Mouse (Mus musculus): Measurements from ENCODE around the gene Cyp19a1. TPM values are rescaled to one million over a fixed set of nuclear protein-coding genes. Genes with fewer than 3 reads are reported as not detected.

Gene Cyp19a1
- polyA plus RNA-seq, 1 experiment from 2014 or later: not detected

DNA sequence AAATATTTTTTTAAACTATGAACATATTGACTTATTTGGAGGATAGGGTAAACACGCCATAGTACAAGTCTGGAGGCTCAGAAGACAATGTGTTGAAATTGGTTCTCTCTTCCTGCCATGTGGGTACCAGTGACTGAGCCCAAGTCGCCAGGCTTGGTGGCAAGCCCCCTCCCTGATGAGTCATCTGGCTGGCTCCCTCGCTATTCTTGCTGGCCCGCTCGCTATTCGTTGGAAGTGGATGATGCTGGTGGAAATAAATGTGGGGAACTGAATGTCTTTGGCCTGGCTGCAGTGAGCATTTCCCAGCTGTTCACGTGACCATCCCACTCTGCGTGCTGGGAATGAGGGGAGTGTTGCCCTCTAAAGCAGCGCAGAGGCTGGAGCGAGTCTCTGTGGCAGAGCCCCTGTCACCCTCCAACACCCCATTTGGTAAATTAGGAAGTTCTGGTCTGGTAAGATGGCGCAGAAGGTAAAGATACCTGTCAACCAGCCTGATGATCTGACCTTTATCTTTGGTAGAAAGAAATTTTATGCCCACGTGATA, 11.2 kb upstream of the Cyp19a1 start:
- no peak overlapping the region for H3K9ac ChIP-seq (ENCODE audit: low read depth, low read length)
- 76% methylated on average over 12 of the region's 12 CpGs for WGBS (ENCODE audit: insufficient replicate concordance)
- H3K4me2 ChIP-seq: no peak overlapping the region
- no peaks in the 10 kb centered on the region for H3K9me3 ChIP-seq (replicated peaks; ENCODE audit: control insufficient read depth, low read length)
- H3K36me3 ChIP-seq (ENCODE audit: control insufficient read depth, insufficient read depth, low read length): no peaks in the 10 kb centered on the region
- no peak for ATAC-seq (replicated peaks; ENCODE audit: insufficient number of reproducible peaks, low FRiP score, low TSS enrichment)
- no peak overlapping the region for H3K4me3 ChIP-seq (ENCODE audit: low read depth, low read length)
- H3K4me1 ChIP-seq (ENCODE audit: control insufficient read depth, insufficient read depth, low read length): no peaks in the 10 kb centered on the region
- no peak overlapping the region for H3K27ac ChIP-seq (ENCODE audit: low read depth, low read length)
- peaks cover 4% of the 10 kb centered on the region; the same call in 1 of the 2 replicates for H3K27me3 ChIP-seq (ENCODE audit: control insufficient read depth, insufficient read depth, low read length)

DNA sequence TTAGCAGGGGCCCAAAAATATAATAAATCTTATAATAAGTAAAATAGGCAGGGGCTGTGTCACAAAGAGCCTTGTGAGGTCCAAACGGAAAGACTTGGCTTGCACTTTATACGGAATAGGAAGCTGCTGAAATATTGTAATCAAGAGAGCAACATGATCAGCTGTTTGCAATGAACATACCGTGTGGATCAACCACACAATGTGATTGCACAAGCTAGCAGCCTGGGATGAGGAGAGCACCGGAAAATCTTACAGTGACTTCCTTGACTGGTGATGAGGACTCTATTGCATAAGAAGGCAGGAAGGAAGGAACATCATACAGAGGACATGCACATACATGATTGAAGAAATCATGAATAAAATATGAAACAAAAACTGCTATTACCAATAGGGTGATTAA, 7.4 kb upstream of the Cyp19a1 start:
- Histone ChIP-seq H3K4me3 (ENCODE audit: low read depth, low read length) (no peak overlapping the region), H3K9ac (ENCODE audit: low read depth, low read length) (no peak overlapping the region), H3K4me1 (ENCODE audit: control insufficient read depth, insufficient read depth, low read length) (no peaks in the 10 kb centered on the region), H3K27ac (ENCODE audit: low read depth, low read length) (no peak overlapping the region), H3K36me3 (ENCODE audit: control insufficient read depth, insufficient read depth, low read length) (no peaks in the 10 kb centered on the region), H3K9me3 (replicated peaks; ENCODE audit: control insufficient read depth, low read length) (no peaks in the 10 kb centered on the region), H3K4me2 (no peak overlapping the region), H3K27me3 (ENCODE audit: control insufficient read depth, insufficient read depth, low read length) (no peaks in the 10 kb centered on the region)
- 84% methylated on average over 4 of the region's 4 CpGs for WGBS (ENCODE audit: insufficient replicate concordance)
- no peak for ATAC-seq (replicated peaks; ENCODE audit: insufficient number of reproducible peaks, low FRiP score, low TSS enrichment)

DNA sequence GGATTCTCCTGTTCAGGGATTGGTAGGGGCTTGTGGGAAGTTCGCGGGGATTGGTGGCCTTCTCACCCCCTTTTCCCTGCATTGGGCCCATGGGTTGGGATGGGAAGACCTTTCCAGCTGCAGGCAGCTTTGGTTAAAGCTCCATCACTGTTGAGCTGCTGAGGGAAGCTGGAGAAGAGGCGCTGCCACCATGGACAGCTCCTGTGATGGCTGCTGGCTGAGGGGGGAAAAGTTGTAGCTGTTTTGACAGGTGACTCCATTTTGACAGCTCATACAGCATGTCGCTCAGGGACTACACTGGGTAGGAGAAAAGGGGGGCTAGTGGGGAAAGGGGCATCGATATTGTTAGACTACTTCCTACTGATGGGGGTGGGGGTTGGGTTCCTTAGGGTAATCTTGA, 3.0 kb upstream of the Cyp19a1 start:
- no peaks in the 10 kb centered on the region for H3K27me3 ChIP-seq (ENCODE audit: control insufficient read depth, insufficient read depth, low read length)
- H3K36me3 ChIP-seq (ENCODE audit: control insufficient read depth, insufficient read depth, low read length): no peaks in the 10 kb centered on the region
- no peaks in the 10 kb centered on the region for H3K4me1 ChIP-seq (ENCODE audit: control insufficient read depth, insufficient read depth, low read length)
- 44% methylated on average over 5 of the region's 5 CpGs for WGBS (ENCODE audit: insufficient replicate concordance)
- no peak overlapping the region for H3K4me3 ChIP-seq (ENCODE audit: low read depth, low read length)
- no peak for ATAC-seq (replicated peaks; ENCODE audit: insufficient number of reproducible peaks, low FRiP score, low TSS enrichment)
- no peak overlapping the region for H3K9ac ChIP-seq (ENCODE audit: low read depth, low read length)
- no peak overlapping the region for H3K27ac ChIP-seq (ENCODE audit: low read depth, low read length)
- no peak overlapping the region for H3K4me2 ChIP-seq
- H3K9me3 ChIP-seq (replicated peaks; ENCODE audit: control insufficient read depth, low read length): no peaks in the 10 kb centered on the region

DNA sequence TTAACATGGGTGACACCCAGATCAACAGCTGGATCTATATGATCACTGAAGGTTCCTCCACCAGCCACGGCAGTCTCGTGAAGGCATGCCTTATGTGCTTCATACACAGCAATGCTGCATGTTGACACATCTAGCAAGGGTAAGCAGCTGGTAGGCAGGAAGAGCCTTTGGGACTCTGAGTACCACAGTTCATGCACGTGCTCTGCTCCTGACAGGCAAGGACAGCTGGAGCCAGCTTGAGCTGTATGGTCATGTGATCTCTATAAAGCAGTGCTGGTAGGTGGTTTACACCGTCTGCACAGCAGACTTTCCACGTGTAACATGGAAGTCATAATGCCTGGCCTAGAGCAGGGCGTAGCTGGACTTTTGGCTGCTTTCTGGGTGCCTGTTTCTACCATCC, 2.1 kb upstream of the Cyp19a1 start:
- ATAC-seq (replicated peaks; ENCODE audit: insufficient number of reproducible peaks, low FRiP score, low TSS enrichment): no peak
- Histone ChIP-seq H3K9me3 (replicated peaks; ENCODE audit: control insufficient read depth, low read length) (no peaks in the 10 kb centered on the region), H3K27ac (ENCODE audit: low read depth, low read length) (no peak overlapping the region), H3K9ac (ENCODE audit: low read depth, low read length) (no peak overlapping the region), H3K27me3 (ENCODE audit: control insufficient read depth, insufficient read depth, low read length) (no peaks in the 10 kb centered on the region), H3K4me3 (ENCODE audit: low read depth, low read length) (no peak overlapping the region), H3K4me1 (ENCODE audit: control insufficient read depth, insufficient read depth, low read length) (no peaks in the 10 kb centered on the region), H3K4me2 (no peak overlapping the region), H3K36me3 (ENCODE audit: control insufficient read depth, insufficient read depth, low read length) (no peaks in the 10 kb centered on the region)
- WGBS (ENCODE audit: insufficient replicate concordance): 74% methylated on average over 6 of the region's 6 CpGs

DNA sequence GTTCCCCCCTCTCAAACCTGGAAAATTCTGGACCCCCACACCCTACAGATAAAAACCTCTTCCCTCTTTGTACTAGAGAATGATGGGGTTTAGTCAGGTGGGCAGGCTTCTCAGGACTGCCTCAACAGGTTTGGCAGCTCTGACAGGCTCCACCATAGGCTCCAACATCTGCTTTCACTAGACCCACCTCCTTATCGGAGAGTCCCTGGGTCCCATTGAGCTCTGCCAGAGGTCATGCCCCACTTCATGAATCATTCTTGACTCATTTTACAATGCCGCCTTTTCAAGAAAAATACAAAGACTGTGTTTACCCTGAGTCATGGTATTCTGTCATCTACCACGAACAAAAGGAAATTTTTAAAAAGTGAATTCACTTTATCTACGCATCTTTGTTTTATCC, 3.2 kb downstream of the Cyp19a1 start:
- 76% methylated on average over 4 of the region's 4 CpGs for WGBS (ENCODE audit: insufficient replicate concordance)
- H3K4me2 ChIP-seq: no peak overlapping the region
- no peak for ATAC-seq (replicated peaks; ENCODE audit: insufficient number of reproducible peaks, low FRiP score, low TSS enrichment)

DNA sequence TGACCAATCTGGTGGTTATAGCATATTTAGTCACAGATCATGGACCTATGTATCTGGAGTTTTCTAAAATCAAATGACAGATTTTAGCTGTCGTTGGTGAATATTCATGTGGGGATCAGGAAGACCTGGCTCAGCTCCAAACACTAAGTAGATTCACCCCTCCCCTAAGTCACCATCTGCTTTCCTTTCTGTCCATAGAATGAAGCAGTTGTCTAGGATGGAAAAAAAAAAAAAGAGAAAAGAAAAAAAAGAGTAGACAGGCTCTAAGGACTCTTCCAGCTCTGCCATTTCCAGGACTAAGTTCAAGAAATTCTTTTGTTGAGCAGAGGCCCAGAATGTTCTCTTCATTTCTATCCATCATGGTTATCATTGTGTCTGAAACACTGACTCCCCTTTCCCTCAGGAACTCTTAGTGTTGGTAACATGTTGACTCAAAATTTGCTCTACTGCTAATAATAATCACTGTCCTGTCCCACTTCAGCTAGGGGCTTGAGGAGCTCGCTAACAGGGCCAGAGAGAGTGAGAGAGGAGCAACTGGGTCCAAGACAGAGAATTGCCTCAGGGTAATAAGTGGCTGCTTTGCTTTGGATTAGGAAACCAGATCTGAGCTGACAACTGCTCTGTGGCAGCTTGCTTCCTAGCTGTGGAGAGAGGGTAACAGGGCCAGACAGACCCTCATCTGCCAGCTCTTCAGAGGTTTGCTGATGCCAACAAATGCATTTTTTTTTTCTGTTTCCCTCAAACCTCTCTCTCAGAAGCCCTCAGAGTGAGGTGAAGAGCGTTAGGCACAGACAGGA, 22.8 kb downstream of the Cyp19a1 start:
- Histone ChIP-seq H3K9me3 (replicated peaks; ENCODE audit: control insufficient read depth, low read length) (no peaks in the 10 kb centered on the region), H3K9ac (ENCODE audit: low read depth, low read length) (no peak overlapping the region), H3K4me2 (no peak overlapping the region), H3K4me1 (ENCODE audit: control insufficient read depth, insufficient read depth, low read length) (no peaks in the 10 kb centered on the region), H3K36me3 (ENCODE audit: control insufficient read depth, insufficient read depth, low read length) (no peaks in the 10 kb centered on the region), H3K4me3 (ENCODE audit: low read depth, low read length) (no peak overlapping the region), H3K27me3 (ENCODE audit: control insufficient read depth, insufficient read depth, low read length) (no peaks in the 10 kb centered on the region), H3K27ac (ENCODE audit: low read depth, low read length) (no peak overlapping the region)
- 70% methylated on average over 3 of the region's 3 CpGs for WGBS (ENCODE audit: insufficient replicate concordance)
- no peak for ATAC-seq (replicated peaks; ENCODE audit: insufficient number of reproducible peaks, low FRiP score, low TSS enrichment)

More for the DNA sequence above, 3.2 kb downstream of the Cyp19a1 start:
- H3K4me1 ChIP-seq (ENCODE audit: control insufficient read depth, insufficient read depth, low read length): no peaks in the 10 kb centered on the region
- H3K27me3 ChIP-seq (ENCODE audit: control insufficient read depth, insufficient read depth, low read length): no peaks in the 10 kb centered on the region
- H3K9ac ChIP-seq (ENCODE audit: low read depth, low read length): no peak overlapping the region
- H3K36me3 ChIP-seq (ENCODE audit: control insufficient read depth, insufficient read depth, low read length): no peaks in the 10 kb centered on the region
- no peak overlapping the region for H3K27ac ChIP-seq (ENCODE audit: low read depth, low read length)
- no peak overlapping the region for H3K4me3 ChIP-seq (ENCODE audit: low read depth, low read length)
- H3K9me3 ChIP-seq (replicated peaks; ENCODE audit: control insufficient read depth, low read length): no peaks in the 10 kb centered on the region; the same call in 1 of the 2 replicates

DNA sequence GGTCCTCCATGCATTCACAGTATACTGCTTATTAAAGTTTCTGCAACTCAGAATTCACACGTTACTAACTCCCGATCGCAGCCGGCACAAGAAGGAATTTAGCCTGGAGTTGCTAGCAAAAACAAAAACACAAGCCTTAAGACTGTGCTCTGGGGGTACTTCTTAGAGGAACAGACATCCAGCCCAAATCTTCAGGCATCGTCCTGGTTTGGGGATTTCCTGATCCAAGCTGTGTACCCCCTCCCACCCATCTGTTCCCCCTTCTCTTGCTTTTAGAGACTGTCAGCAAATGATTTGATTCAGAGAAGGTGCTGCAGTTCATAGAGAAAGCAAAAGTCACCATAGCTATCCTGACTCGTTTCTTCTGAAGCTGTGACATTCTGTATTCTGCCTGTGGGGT, 40.3 kb downstream of the Cyp19a1 start:
- Histone ChIP-seq H3K36me3 (ENCODE audit: control insufficient read depth, insufficient read depth, low read length) (no peaks in the 10 kb centered on the region), H3K9ac (ENCODE audit: low read depth, low read length) (no peak overlapping the region), H3K27ac (ENCODE audit: low read depth, low read length) (no peak overlapping the region), H3K27me3 (ENCODE audit: control insufficient read depth, insufficient read depth, low read length) (no peaks in the 10 kb centered on the region), H3K4me3 (ENCODE audit: low read depth, low read length) (no peak overlapping the region), H3K9me3 (replicated peaks; ENCODE audit: control insufficient read depth, low read length) (no peaks in the 10 kb centered on the region), H3K4me1 (ENCODE audit: control insufficient read depth, insufficient read depth, low read length) (no peaks in the 10 kb centered on the region), H3K4me2 (no peak overlapping the region)
- no peak for ATAC-seq (replicated peaks; ENCODE audit: insufficient number of reproducible peaks, low FRiP score, low TSS enrichment)
- WGBS (ENCODE audit: insufficient replicate concordance): 62% methylated on average over 6 of the region's 6 CpGs

DNA sequence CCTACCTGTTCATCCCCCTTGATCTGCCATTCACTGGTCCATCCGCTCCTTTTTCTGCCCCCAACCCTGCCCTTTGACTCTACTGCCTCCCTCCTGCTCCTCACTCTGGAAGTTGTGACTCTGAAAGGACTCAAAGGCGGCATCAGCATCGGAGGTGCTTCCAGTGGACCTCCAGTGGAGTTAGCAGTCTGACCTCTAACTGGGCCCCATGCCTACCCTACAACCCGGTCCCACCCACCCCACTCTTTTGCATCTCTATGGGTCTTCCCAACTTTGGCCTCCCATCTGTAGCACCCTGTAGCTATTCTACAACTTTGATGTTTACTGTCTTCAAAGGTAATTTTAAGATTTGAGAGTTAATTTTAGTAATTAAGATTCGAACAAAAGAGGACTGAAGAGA, 51.4 kb downstream of the Cyp19a1 start:
- H3K27ac ChIP-seq (ENCODE audit: low read depth, low read length): no peak overlapping the region
- no peak overlapping the region for H3K9ac ChIP-seq (ENCODE audit: low read depth, low read length)

DNA sequence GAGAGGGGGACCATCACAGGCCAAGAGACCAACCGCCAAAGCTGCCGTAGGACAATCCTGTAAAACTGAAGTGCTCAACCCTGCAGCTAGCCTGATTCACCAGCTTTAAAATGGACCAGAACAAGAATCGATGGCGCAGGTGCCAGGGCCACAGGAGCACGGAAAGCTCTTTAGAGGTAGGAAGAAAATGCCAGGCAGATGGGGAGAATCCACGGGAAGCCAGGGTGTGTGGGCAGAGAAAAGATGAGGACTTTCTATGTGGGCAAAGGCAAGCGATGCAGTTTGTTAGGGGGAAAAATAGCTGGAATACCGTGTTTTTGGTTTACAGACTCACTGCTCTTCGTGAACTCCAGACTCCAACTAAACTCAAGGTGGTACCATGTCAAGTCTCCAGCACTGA, 53.0 kb downstream of the Cyp19a1 start:
- H3K4me3 ChIP-seq (ENCODE audit: low read depth, low read length): no peak overlapping the region
- H3K27me3 ChIP-seq (ENCODE audit: control insufficient read depth, insufficient read depth, low read length): no peaks in the 10 kb centered on the region
- WGBS (ENCODE audit: insufficient replicate concordance): 80% methylated on average over 9 of the region's 9 CpGs
- no peak for ATAC-seq (replicated peaks; ENCODE audit: insufficient number of reproducible peaks, low FRiP score, low TSS enrichment)
- no peaks in the 10 kb centered on the region for H3K4me1 ChIP-seq (ENCODE audit: control insufficient read depth, insufficient read depth, low read length)
- H3K9me3 ChIP-seq (replicated peaks; ENCODE audit: control insufficient read depth, low read length): no peaks in the 10 kb centered on the region
- no peaks in the 10 kb centered on the region for H3K36me3 ChIP-seq (ENCODE audit: control insufficient read depth, insufficient read depth, low read length)
- no peak overlapping the region for H3K27ac ChIP-seq (ENCODE audit: low read depth, low read length)
- H3K4me2 ChIP-seq: no peak overlapping the region
- H3K9ac ChIP-seq (ENCODE audit: low read depth, low read length): no peak overlapping the region

More for the DNA sequence above, 51.4 kb downstream of the Cyp19a1 start:
- Histone ChIP-seq H3K4me1 (ENCODE audit: control insufficient read depth, insufficient read depth, low read length) (no peaks in the 10 kb centered on the region), H3K36me3 (ENCODE audit: control insufficient read depth, insufficient read depth, low read length) (no peaks in the 10 kb centered on the region), H3K27me3 (ENCODE audit: control insufficient read depth, insufficient read depth, low read length) (no peaks in the 10 kb centered on the region), H3K4me2 (no peak overlapping the region), H3K9me3 (replicated peaks; ENCODE audit: control insufficient read depth, low read length) (no peaks in the 10 kb centered on the region), H3K4me3 (ENCODE audit: low read depth, low read length) (no peak overlapping the region)
- WGBS (ENCODE audit: insufficient replicate concordance): 61% methylated on average over 5 of the region's 5 CpGs
- no peak for ATAC-seq (replicated peaks; ENCODE audit: insufficient number of reproducible peaks, low FRiP score, low TSS enrichment)

Data from heart, embryonic 11.5 days (tissue).